Mouse (Mus musculus) myocyte (in vitro differentiated cells): ENCODE measurements around the gene Ada. TPM values are rescaled to one million over a fixed set of nuclear protein-coding genes. Genes with fewer than 3 reads are reported as not detected.

ENCODE experiments used
- H3K27me3 ChIP-seq: one replicate; pipeline ENCODE4 v1.6.1; 2011; ENCODE audit not compliant: control insufficient read depth, insufficient read depth, insufficient read length
- H3K36me3 ChIP-seq: one replicate; pipeline ENCODE4 v1.6.1; 2011; ENCODE audit not compliant: control insufficient read depth, insufficient read depth
- H3K4me2 ChIP-seq: one replicate; pipeline ENCODE4 v1.6.1; 2011; ENCODE audit warnings: low read depth, control low read depth
- H3K4me3 ChIP-seq: one replicate; pipeline ENCODE4 v1.5.1; 2011; ENCODE audit warnings: mild to moderate bottlenecking, control low read depth, moderate library complexity
- H3K79me2 ChIP-seq: one replicate; pipeline ENCODE4 v1.6.1; 2011; ENCODE audit not compliant: control insufficient read depth, insufficient read depth
- H3ac ChIP-seq: one replicate; pipeline ENCODE4 v1.6.1; 2011; ENCODE audit not compliant: control insufficient read depth, insufficient read length
- CEBPB ChIP-seq: IDR thresholded peaks from 2 replicates; pipeline ENCODE4 v1.6.1; 2011; ENCODE audit warnings: mild to moderate bottlenecking, moderate library complexity; ENCODE audit not compliant: poor library complexity, insufficient read depth, severe bottlenecking
- E2F4 ChIP-seq: IDR thresholded peaks from one replicate; pipeline ENCODE4 v1.6.1; 2011; ENCODE audit warnings: mild to moderate bottlenecking, control low read depth, moderate library complexity; ENCODE audit not compliant: insufficient read depth
- MAX ChIP-seq: IDR thresholded peaks from one replicate; pipeline ENCODE4 v1.6.1; 2011; ENCODE audit warnings: low read depth, mild to moderate bottlenecking, control low read depth
- MYOD1 ChIP-seq, 3 experiments: IDR thresholded peaks; one replicate each; pipeline ENCODE4 v1.6.1; 2011; ENCODE audit warnings: control low read depth in 2 of 3, low read depth in 2 of 3, mild to moderate bottlenecking in 2 of 3, moderate library complexity in 1 of 3; ENCODE audit not compliant: insufficient read length in 2 of 3, control insufficient read depth in 1 of 3
- MYOG ChIP-seq, 3 experiments: IDR thresholded peaks; one replicate each; pipeline ENCODE4 v1.6.1; 2011; ENCODE audit warnings: control low read depth in 2 of 3, low read depth in 2 of 3, mild to moderate bottlenecking in 2 of 3; ENCODE audit not compliant: insufficient read length in 2 of 3, control insufficient read depth in 1 of 3, insufficient read depth in 1 of 3
- POLR2A ChIP-seq: IDR thresholded peaks from one replicate; pipeline ENCODE4 v1.6.1; 2011; ENCODE audit warnings: low read depth, mild to moderate bottlenecking, control low read depth, moderate library complexity; ENCODE audit not compliant: insufficient read length
- POLR2AphosphoS2 ChIP-seq: IDR thresholded peaks from one replicate; pipeline ENCODE4 v1.6.1; 2011; ENCODE audit warnings: low read depth, control low read depth; ENCODE audit not compliant: insufficient read length
- REST ChIP-seq: IDR thresholded peaks from one replicate; pipeline ENCODE4 v1.6.1; 2011; ENCODE audit warnings: mild to moderate bottlenecking, control low read depth, moderate library complexity; ENCODE audit not compliant: insufficient read depth, insufficient read length
- SRF ChIP-seq: IDR thresholded peaks from one replicate; pipeline ENCODE4 v1.6.1; 2011; ENCODE audit warnings: low read depth; ENCODE audit not compliant: control insufficient read depth, insufficient read length
- TCF12 ChIP-seq: IDR thresholded peaks from one replicate; pipeline ENCODE4 v1.6.1; 2011; ENCODE audit warnings: mild to moderate bottlenecking, control low read depth; ENCODE audit not compliant: poor library complexity, insufficient read depth, severe bottlenecking
- TCF3 ChIP-seq: IDR thresholded peaks from one replicate; pipeline ENCODE4 v1.6.1; 2011; ENCODE audit warnings: low read depth, control low read depth; ENCODE audit not compliant: insufficient read length
- USF1 ChIP-seq: IDR thresholded peaks from one replicate; pipeline ENCODE4 v1.6.1; 2011; ENCODE audit warnings: low read depth, mild to moderate bottlenecking, control low read depth, moderate library complexity
- polyA plus RNA-seq: library from polyadenylated mRNA; unstranded; fragments of >200 nt; fragmentation: generic; extraction: Trizol; gene quantifications from one replicate; pipeline ENCODE4 v1.2.1, GENCODE M21; 2012; ENCODE audit warnings: missing spikeins

Gene Ada
- polyA plus RNA-seq, 1 experiment: 0.60 TPM

GRCm38 (mm10) chr2:163708321-163708720, 41.7 kb downstream of the Ada start:
- Histone ChIP-seq H3ac (no peak overlapping the region), H3K36me3 (peaks cover 75% of the 10 kb centered on the region), H3K79me2 (peaks cover 98% of the 10 kb centered on the region)

GRCm38 (mm10) chr2:163703599-163704260, 46.3 kb downstream of the Ada start:
- Histone ChIP-seq H3K4me2 (no peak overlapping the region), H3K27me3 (no peaks in the 10 kb centered on the region), H3K79me2 (peaks cover 100% of the 10 kb centered on the region), H3K4me3 (no peak overlapping the region), H3ac (no peak overlapping the region), H3K36me3 (peaks cover 43% of the 10 kb centered on the region)
- TF ChIP-seq POLR2A: no peak
- no peak for TF ChIP-seq POLR2AphosphoS2
- TF ChIP-seq SRF: no peak
- no peak for TF ChIP-seq E2F4

More at GRCm38 (mm10) chr2:163708321-163708720, 41.7 kb downstream of the Ada start:
- H3K27me3 ChIP-seq: no peaks in the 10 kb centered on the region
- no peak for TF ChIP-seq CEBPB
- TF ChIP-seq MYOD1 (IDR thresholded peaks at IDR 0.05; ENCODE audit: control insufficient read depth in 1 of 3, insufficient read length in 2 of 3, low read depth in 2 of 3): no peak
- TF ChIP-seq MAX: no peak
- no peak for TF ChIP-seq MYOG (IDR thresholded peaks at IDR 0.05; ENCODE audit: control insufficient read depth in 1 of 3, insufficient read depth in 1 of 3, insufficient read length in 2 of 3, low read depth in 2 of 3)
- TF ChIP-seq E2F4: no peak
- TF ChIP-seq REST: no peak
- no peak for TF ChIP-seq USF1
- TF ChIP-seq POLR2AphosphoS2: no peak
- no peak for TF ChIP-seq SRF
- H3K4me2 ChIP-seq: no peak overlapping the region
- H3K4me3 ChIP-seq: no peak overlapping the region

GRCm38 (mm10) chr2:163702921-163703320, 47.1 kb downstream of the Ada start:
- H3K4me3 ChIP-seq: no peak overlapping the region
- TF ChIP-seq USF1 (no peak), MYOD1 (IDR thresholded peaks at IDR 0.05; ENCODE audit: control insufficient read depth in 1 of 3, insufficient read length in 2 of 3, low read depth in 2 of 3) (no peak), CEBPB (no peak), MYOG (IDR thresholded peaks at IDR 0.05; ENCODE audit: control insufficient read depth in 1 of 3, insufficient read depth in 1 of 3, insufficient read length in 2 of 3, low read depth in 2 of 3) (no peak), TCF12 (no peak), POLR2A (no peak), REST (no peak), E2F4 (no peak), SRF (no peak), TCF3 (no peak), POLR2AphosphoS2 (no peak), MAX (no peak)
- peaks cover 98% of the 10 kb centered on the region for H3K79me2 ChIP-seq
- H3K27me3 ChIP-seq: no peaks in the 10 kb centered on the region
- no peak overlapping the region for H3ac ChIP-seq
- peaks cover 38% of the 10 kb centered on the region for H3K36me3 ChIP-seq
- H3K4me2 ChIP-seq: no peak overlapping the region

- no peak for TF ChIP-seq SRF
- TF ChIP-seq MYOD1 (IDR thresholded peaks at IDR 0.05; ENCODE audit: control insufficient read depth in 1 of 3, insufficient read length in 2 of 3, low read depth in 2 of 3): peak in 1 of 3 experiments; percentile 39
- H3K27me3 ChIP-seq: no peaks in the 10 kb centered on the region
- H3K36me3 ChIP-seq: peaks cover 33% of the 10 kb centered on the region
- H3K4me3 ChIP-seq: no peak overlapping the region
- peaks cover 97% of the 10 kb centered on the region for H3K79me2 ChIP-seq
- no peak overlapping the region for H3K4me2 ChIP-seq
- H3ac ChIP-seq: no peak overlapping the region
Observed at GRCm38 (mm10) chr2:163702431-163702830, 47.6 kb downstream of the Ada start.

- Histone ChIP-seq H3K79me2 (peaks cover 97% of the 10 kb centered on the region), H3K36me3 (peaks cover 11% of the 10 kb centered on the region), H3K27me3 (no peaks in the 10 kb centered on the region), H3ac (no peak overlapping the region), H3K4me3 (no peak overlapping the region), H3K4me2 (peak overlapping the region; percentile 98)
- TF ChIP-seq REST (no peak), CEBPB (no peak), POLR2A (no peak), SRF (no peak)
Observed at GRCm38 (mm10) chr2:163699078-163699780, 50.8 kb downstream of the Ada start.
